Mouse (Mus musculus) erythroid progenitor cell, adult 5-6 weeks (primary cell): Measurements from ENCODE around the gene Hoxc8. TPM values are rescaled to one million over a fixed set of nuclear protein-coding genes. Genes with fewer than 3 reads are reported as not detected.

Experiments
- ATAC-seq: replicated peaks from 2 replicates; pipeline ENCODE4 v1.8.0; 2016; ENCODE audit warnings: moderate number of reproducible peaks, mild to moderate bottlenecking, moderate TSS enrichment, inconsistent platforms; ENCODE audit not compliant: poor library complexity, low FRiP score, severe bottlenecking
- total RNA-seq, 2 experiments: library from RNA; stranded (forward) in 1 of 2; stranded (reverse) in 1 of 2; fragments of 150-400 nt in 1 of 2; fragments of 186-747, 209-891 nt in 1 of 2; gene quantifications; 2 replicates each; pipeline versions ENCODE4 v1.2.3 to v1.2.4; 2015 to 2017; ENCODE audit warnings: low replicate concordance in 2 of 2

Hoxc8 gene
- total RNA-seq, 2 experiments from 2014 or later: not detected

DNA sequence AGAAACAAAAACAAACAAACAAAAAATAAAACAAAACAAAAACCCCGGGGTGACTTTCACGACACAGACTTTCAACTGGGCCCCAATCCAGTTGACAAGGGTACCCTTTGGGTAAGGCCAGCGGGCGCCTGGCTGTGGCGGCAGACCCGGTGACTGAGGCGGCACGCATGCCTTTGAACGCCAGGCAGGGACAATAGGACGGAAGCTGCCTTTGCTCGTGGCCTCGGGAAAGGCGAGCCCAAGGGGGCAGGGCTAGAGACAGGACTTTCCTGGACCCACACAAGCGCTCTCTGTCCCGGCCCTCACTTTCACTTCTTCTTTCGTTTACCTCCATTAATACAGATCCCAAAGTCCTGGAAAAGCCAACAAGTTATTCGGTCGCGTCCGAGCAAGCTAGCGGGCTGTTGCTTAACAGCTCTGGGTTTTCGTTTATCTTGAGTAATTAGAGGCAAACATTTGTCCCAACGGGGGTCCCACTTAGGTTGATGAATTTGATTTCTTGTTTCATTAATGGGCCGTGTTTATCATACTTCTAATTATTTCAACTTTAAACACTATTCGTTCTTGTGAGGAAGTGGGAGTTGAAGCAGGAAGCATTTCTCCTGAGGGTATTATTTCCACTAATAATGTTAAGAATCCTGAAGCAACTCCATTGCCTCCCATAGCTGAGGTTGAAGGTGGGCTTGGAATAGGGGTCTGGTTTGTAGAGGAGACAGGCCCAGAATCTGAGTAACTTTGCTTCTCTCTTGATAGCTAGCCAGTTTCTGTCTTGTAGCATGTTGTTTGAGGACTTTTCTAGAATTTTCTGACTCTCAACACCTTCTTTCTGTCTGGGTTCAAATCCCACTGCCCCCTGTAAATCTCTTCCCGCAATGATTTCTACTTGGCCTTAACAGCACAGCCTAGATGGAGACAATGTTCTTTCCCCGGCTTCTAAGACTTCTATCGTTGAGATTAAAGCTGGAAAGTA is 26.5 kb upstream of the Hoxc8 start:
- ATAC-seq: no peak

DNA sequence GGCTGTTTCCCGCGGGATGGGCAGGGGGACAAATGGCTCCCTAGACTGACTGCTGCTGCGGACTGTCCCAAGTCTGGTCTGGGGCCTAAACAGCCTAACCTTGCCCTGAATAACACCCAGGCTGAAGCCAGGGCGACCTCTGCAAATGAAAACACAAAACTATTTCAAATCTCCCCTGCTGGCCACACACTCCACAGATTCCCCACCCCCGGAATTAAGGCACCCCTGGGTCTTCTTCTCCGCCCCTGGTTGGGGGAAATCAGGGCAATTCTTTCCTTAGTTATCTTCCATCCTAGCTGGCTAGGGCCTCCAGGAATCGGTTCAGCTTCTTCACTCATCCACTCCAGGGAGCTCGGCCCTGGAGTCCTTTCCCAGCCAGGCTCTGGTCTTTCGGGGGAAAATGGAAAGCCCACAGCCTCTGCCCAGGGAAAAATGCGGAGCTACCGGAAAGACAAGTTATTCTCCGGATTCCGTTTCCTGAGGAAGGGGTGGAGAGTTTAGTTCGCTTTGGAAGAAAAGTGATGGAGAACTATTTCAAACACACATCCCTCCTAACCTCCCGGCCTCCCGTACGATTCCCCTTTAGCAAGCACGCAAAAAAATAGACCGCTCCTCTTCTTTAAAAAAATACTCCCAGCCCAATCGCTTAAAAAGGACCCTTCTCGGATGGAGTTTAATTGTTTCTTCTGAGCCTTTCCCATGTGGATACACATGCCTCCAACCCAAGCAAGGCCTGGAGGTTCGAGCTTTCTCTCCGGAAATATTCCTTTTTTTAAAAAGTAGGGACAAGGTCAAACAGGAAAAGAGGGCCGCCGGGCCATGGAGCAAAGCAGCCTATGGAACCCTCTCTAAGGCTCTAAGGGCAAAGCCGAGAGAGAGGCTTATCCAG is 25.2 kb upstream of the Hoxc8 start:
- ATAC-seq: no peak

DNA sequence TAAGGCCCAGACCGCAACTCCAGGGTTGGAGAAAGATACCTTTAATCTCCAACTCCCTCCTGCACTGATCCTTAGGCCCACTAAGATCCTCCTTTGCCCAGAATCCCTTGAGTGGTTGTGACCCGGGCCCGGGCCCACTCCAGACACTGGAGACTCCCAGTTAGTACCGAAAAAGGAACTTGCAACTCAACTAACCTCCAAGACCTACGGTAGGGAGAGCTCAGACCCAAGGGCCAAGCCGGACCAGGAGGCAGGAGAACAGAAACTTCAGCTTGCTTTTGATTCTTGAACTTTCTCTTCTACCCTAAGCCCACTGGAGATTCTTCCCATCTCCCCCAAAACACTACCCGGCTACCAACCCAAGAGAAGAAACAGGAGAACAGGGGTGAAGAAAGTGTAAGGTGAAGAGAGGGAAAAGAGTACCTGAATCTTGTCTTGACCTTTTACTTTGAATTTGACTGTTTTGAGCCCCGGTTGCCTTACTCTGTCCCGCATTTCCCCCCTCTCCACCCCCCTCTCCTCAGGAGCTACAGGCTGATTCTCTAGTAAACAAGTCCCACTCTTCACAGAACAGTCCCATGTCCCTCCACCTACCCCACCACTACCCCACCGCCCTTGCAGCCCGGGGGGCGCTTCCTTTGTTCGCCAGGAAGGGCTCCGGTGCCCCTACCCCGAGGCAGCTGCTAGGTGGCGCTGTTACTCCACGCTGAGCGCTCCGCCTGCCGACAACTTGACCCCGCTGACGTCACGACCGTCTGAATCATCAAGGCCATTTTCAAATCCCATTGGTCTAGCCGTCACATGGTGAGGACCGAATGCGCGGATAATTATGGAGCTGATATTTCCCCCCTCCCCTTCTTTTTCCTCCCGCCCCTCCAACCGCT is 24.3 kb upstream of the Hoxc8 start:
- ATAC-seq: no peak

DNA sequence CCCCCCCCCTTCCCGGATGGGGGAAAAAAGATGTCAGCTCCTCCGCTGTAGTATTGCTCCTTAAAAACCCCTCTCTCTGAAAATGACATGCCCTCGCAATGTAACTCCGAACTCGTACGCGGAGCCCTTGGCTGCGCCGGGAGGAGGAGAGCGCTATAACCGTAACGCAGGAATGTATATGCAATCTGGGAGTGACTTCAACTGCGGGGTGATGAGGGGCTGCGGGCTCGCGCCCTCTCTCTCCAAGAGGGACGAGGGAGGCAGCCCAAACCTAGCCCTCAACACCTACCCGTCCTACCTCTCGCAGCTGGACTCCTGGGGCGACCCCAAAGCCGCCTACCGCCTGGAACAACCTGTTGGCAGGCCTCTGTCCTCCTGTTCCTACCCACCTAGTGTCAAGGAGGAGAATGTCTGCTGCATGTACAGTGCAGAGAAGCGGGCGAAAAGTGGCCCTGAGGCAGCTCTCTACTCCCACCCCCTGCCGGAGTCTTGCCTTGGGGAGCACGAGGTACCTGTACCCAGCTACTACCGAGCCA is 23.6 kb upstream of the Hoxc8 start, which contains the start of gene Hoxc10:
Gene Hoxc10 (plus strand): TSS at position 21 of the 536 bp plus-strand sequence.
- ATAC-seq: no peak; the same call in 1 of the 2 replicates

DNA sequence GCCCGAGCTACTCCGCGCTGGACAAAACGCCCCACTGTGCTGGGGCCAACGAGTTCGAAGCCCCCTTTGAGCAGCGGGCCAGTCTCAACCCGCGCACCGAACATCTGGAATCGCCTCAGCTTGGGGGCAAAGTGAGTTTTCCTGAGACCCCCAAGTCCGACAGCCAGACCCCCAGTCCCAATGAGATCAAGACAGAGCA is 23.2 kb upstream of the Hoxc8 start, which contains the start of gene Hoxc5:
Gene Hoxc5 (plus strand): TSS at position 132 of the 199 bp plus-strand sequence.
- ATAC-seq: no peak

DNA sequence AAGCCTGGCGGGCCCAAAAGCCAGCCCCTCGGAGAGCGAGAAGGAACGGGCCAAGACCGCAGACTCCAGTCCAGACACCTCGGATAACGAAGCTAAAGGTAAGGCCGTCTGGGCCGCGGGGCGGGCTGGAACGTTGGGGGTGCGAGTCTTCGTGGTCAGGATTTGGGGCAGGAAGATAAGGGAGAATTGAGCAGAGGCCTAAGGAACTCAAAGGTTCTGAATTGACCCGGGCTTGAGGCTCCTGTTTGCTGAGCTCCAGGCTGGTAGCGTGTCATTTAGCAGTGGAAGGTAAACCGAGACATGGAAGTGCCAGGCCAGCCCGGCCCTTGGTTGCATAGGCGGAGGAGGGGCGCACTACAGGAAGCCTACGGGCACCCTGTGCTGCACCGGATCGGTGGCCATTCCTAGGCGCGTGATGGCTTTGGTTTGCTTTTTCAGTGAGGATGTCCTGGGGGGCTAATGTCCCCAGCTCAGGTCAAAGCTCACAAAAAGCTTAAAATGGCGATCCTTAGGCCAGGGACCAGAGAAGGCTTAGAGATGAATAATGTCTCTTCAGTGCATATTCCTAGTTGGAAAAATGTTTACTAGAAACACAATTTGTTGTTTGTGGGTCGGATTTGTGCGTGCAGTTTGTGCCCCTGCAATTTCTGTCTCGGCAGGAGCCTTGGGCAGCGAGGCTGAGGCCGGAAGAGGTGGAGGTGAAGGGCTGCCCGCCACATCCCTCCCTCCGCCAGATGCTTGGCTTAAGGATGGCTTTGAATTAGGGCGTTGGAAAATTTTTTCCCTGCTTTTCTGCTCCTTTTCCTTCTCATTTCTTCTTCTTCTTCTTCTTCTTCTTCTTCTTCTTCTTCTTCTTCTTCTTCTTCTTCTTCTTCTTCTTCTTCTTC is 22.7 kb upstream of the Hoxc8 start:
- ATAC-seq: no peak

DNA sequence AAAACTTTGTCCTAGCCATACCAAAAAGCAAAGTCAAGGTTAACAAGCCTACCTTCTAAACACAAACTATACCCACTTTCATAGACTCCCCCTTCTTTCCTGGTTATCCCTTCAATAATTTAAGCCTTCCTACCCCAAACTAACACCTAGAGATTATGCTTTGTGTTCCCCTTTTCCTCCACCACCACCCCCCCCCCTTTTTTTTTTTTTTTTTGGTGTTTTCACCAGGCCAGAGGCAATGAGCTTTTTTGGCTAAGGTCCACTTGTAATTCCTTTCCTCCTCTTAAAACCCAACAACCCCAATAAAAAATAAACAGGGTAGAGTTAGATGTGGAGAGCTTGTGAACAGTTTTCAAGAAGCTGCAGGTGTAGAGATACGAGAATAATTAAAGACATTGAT is 21.1 kb upstream of the Hoxc8 start:
- no peak for ATAC-seq

DNA sequence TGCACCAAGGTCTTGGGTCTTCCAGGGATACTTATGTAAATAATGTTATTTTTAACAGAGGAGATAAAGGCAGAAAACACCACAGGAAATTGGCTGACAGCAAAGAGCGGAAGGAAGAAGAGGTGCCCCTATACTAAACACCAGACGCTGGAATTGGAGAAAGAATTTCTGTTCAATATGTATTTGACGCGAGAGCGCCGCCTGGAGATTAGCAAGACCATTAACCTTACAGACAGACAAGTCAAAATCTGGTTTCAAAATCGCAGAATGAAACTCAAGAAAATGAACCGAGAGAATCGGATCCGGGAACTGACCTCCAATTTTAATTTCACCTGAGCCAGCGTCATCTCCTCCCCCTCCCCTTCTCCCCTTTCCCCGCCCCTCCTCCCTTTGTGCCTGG is 19.7 kb upstream of the Hoxc8 start:
- no peak for ATAC-seq

DNA sequence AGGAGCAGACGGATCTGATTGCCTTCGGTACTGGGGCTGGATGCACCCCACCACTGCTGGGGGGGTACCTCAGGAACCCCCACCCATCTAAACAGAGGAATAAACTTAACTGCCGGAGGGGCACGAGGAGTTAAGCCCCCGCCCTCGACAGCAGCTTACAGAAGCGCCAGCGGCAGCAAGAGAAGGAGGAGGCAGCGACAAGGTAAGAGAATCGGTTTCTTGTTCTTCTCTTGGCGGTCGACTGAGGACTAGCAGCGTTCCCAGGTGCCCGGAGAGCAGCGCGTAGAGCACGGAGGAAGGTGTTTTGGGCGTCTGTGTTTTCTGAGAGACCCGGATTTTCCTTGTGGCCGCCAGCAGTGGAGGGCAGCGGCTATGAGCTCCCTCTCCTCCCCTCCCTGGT is 18.2 kb upstream of the Hoxc8 start:
- ATAC-seq: no peak

DNA sequence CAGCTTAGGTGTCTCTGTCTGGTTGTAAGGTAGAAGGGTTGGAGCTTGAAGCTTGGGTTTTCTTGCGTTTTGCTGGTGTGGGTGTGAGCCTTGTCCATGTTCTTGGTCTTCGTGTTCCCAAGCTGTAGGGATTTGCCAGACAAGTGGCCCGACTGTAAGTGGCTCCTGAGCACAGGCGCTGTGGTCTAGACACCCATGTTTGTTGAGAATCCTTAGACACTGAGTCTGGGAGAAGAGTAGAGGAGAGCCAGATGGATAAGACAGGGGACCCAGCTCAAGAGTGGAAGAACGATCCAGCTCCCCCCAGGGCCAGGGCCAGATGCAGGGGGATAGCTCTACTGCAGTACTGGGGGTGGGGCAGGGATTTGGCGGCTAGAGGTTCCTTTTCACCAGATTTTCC is 17.7 kb upstream of the Hoxc8 start:
- no peak for ATAC-seq

DNA sequence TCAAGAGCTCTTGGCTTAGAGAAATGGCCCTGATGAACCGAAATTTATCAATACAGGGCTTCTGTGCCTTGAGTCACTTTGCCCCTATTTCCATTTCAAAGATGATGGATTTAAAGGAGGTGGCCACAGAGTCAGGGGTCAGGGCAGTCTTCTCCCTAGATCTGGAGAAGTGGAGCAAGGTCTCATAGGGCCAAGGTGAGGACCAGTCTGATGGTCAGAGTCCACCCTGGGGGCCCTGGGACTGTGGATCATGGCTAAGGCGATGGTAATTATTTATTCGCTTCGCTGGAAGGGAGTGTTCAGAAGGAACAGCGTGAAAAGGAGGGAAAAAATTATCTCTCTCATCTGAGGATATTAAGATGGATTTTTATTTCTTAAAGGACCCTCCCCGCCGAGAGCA is 15.4 kb upstream of the Hoxc8 start:
- ATAC-seq: no peak

DNA sequence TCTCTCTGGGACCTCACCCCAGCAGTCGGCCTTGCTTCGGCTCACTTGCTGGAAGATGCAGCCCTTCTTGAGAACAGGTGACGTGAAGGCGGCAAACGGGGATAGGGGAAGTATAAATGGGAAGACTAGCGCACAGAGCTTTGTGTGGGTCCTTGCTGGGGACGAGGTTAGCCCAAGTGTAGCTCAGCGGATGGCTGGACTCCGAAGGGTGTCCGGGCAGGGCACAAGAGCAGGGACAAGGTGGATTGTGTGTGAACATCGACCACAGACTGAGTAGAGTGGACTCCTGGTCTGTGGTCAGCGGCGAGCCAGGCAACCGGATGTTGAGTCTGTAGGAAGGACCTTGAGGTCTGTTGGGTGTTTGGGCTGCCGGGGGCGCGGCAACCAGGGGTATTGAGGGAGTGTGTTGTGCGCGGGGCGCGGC is 14.7 kb upstream of the Hoxc8 start:
- ATAC-seq: no peak

DNA sequence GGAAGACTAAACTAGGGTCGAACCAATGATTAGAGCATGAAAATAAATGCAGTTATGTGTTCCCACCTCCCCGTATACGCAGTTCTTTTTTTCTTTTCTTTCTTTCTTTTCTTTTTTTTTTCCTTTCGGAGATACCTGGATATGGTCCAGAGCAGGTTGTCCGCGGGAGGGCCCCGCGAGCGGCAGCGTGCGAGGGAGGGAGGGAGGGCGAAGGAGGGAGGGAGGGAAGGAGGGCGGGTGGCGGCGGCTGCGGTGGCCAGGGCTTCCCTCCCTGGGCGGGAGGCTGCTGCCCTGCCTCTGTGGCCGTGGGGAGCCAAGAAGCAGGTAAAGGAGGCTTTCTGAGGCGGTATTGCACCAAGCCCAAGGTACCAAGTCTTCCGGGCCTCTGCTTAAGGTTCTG is 14.2 kb upstream of the Hoxc8 start, which contains the start of gene Hoxc9:
Gene Hoxc9 (plus strand): TSS at position 269 of the 400 bp plus-strand sequence.
- no peak for ATAC-seq

DNA sequence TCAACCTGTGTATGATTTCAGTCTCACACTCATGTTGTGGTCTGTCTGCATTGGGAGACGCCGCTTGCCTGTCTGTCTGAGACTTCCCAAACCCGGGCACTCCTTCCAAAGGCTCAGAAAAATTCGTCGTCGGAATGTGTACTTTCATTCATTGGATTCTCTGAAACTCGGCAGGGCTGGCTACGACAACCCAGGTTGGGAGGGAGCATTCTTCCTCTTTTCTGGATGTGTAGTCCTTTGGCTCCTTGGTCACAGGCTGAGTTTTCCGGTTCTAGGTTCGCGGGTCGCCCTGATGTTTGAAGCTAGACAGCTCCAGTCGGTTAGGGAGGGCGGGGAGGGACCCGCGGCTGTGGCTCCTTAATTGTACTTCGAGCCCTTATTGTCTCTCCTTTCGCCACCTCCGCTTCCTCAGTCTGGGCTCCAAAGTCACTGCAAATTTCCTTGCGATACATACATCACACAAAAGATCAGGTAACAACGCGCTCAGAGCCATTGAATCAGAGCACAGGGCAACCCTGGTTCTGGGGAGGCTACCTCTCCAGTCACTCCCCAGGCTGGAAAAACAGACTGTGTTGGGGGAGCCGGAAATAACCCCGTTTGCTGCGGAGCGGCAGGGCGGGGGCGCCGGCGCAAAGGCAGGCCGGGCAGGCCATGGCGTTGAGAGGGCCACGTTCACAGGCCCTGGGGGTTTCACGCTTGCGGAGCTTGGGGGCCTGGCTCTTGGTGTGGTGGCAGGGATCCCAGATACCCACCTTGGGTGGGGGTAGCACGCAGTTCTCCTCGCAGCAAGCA is 13.6 kb upstream of the Hoxc8 start:
- ATAC-seq: no peak

DNA sequence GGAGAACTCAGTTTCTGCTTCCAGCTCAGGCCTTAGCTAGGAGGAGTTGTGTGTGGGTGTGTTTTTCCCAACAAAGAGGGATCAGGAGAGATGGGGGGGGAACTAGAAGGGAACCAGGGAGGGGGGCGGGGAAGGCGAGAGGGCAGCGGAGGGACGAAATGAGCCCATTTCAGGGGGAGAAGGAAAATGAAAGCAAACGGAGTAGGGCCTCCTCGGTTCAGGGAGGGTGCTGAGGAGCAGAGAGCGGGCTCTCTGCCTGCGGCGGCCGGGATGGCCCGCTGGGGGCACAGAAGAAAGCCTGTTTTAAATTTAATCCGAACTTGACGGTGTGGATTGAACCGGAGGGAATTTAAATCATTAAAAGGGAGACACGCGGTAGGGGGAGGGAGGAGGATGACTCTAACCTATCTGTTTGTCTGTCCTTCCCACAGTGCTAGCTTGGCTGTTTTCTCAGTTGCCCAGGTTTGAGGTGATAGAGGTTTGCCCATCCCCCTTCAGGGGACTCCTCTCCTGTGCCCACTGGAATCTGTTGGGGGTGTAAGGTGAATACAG is 12.9 kb upstream of the Hoxc8 start:
- ATAC-seq: no peak

DNA sequence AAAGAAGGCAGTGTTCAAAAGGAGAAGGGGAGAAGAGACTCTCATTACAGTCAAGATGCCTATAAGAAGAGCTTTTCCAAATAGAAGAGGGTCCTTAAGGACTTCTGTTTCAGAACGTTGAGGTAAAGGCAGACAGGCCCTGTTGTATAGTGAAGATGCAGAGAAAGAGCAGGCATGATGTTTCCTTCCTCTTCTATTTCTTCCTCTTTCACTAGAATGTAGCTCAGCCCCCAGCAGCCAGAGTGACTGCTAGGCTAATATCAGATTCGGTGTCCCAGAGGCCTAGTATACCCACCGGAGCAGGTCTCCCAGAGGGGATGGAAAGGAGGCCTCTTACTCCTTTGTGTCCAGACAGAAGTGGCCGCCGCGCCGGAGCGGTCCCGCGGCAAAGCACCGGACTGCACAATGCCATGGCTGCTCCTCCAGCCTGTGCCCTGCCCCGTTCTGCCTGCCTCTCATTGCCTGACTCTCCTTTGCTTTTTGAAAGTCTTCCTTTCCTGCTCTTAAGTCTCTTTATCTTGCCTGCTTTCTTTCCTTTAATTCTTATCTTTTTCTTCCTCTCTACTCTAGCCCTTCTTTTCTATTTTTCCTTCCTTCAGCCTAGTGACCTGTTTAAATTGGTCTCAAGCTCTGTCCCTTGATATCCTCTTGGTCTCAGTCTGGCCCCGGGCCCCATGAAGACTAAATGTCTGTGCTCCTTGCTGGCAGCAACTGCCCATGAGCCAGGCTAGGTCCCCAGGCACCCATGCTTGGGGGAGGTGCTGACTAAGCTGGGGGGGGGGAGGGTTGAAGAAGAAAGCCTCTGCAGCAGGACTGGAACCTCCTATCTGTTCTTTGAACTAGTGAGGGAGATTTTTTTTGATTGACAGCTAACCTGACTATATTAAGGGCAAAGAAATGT is 11.5 kb upstream of the Hoxc8 start:
- no peak for ATAC-seq

DNA sequence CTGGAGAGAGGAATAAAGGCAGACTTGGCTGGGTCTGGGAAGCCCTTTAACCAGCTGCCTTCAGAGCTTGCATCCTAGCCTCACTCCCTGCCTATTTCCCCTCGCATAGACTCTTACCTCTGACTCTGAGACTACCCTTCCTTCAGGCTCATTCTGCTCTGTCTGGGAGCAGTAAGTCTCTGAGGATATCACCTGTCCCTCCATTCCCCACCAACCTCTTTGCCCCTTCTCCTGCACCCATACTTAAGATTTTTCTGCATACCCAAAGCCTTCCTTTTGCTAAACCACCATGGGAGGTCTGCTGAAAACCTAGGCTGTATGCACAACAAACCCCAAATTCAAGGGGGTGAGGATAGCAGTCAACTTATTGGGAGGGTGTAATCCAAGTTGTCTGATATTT is 10.5 kb upstream of the Hoxc8 start:
- ATAC-seq: no peak
